Mouse (Mus musculus) midbrain, embryonic 12.5 days (tissue): ENCODE results near the gene Chd1l. TPM values are rescaled to one million over a fixed set of nuclear protein-coding genes. Genes with fewer than 3 reads are reported as not detected.
A peak's percentile ranks its signal among the peaks of the same experiment; 100 is the strongest.

Experiments used
- ATAC-seq: fragments of 200-750 bp; cut with Nextera tagmentation; 2 replicates; pipeline ENCODE4 v1.8.0; 2017; ENCODE audit warnings: low read depth, moderate TSS enrichment, moderate library complexity; ENCODE audit not compliant: low FRiP score
- H3K27ac ChIP-seq: fragments of 300-500 bp; sonication (generic); replicated peaks from 2 replicates; pipeline ENCODE4 v1.5.1; 2016; ENCODE audit warnings: mild to moderate bottlenecking
- H3K27me3 ChIP-seq: fragments of 300-500 bp; sonication (generic); 2 replicates; pipeline ENCODE4 v1.6.1; 2016; ENCODE audit warnings: mild to moderate bottlenecking
- H3K36me3 ChIP-seq: fragments of 300-500 bp; sonication (generic); 2 replicates; pipeline ENCODE4 v1.6.1; 2016
- H3K4me1 ChIP-seq: fragments of 300-500 bp; sonication (generic); 2 replicates; pipeline ENCODE4 v1.6.1; 2016
- H3K4me2 ChIP-seq: fragments of 300-500 bp; sonication (generic); replicated peaks from 2 replicates; pipeline ENCODE4 v1.6.1; 2016; ENCODE audit warnings: mild to moderate bottlenecking, moderate library complexity
- H3K4me3 ChIP-seq: fragments of 300-500 bp; sonication (generic); 2 replicates; pipeline ENCODE4 v1.5.1; 2016; ENCODE audit warnings: mild to moderate bottlenecking
- H3K9ac ChIP-seq: fragments of 300-500 bp; sonication (generic); replicated peaks from 2 replicates; pipeline ENCODE4 v1.6.1; 2016; ENCODE audit warnings: mild to moderate bottlenecking, moderate library complexity
- H3K9me3 ChIP-seq: fragments of 300-500 bp; sonication (generic); 2 replicates; pipeline ENCODE4 v1.6.1; 2016; ENCODE audit warnings: mild to moderate bottlenecking
- WGBS: fragments of 180-500 bp; shearing (Covaris S2); methylation state at CpG from one replicate; pipeline ENCODE4 v1.1.7; 2016; 5-methylcytosine and 5-hydroxymethylcytosine counted together
- polyA plus RNA-seq: library from polyadenylated mRNA; unstranded; fragments of >200 nt; fragmentation: Nextera tagmentation; extraction: Ambion mirVana; gene quantifications from 2 replicates; pipeline ENCODE4 v1.2.1, GENCODE M21; 2016

Gene Chd1l
- polyA plus RNA-seq, 1 experiment from 2014 or later, result 16.4 TPM

- Histone ChIP-seq H3K9me3 (no peaks in the 10 kb centered on the region), H3K4me1 (no peaks in the 10 kb centered on the region), H3K27ac (no peak overlapping the region), H3K36me3 (peaks cover 6% of the 10 kb centered on the region; the same call in 1 of the 2 replicates), H3K9ac (no peak overlapping the region), H3K27me3 (no peaks in the 10 kb centered on the region), H3K4me2 (no peak overlapping the region), H3K4me3 (no peak overlapping the region)
- WGBS, result 92% methylated on average over 5 of the region's 5 CpGs
- ATAC-seq, result no peak
These were observed 45.4 kb downstream of the Chd1l start for GRCm38 (mm10) chr3:97564588-97564987.

- ATAC-seq, result no peak
- H3K27ac ChIP-seq, result no peak overlapping the region
- no peaks in the 10 kb centered on the region for H3K9me3 ChIP-seq
- no peaks in the 10 kb centered on the region for H3K36me3 ChIP-seq
- H3K4me2 ChIP-seq, result no peak overlapping the region
- no peaks in the 10 kb centered on the region for H3K27me3 ChIP-seq
- no peaks in the 10 kb centered on the region for H3K4me1 ChIP-seq
- H3K4me3 ChIP-seq, result no peak overlapping the region
- WGBS, result 89% methylated on average over 5 of the region's 5 CpGs
- H3K9ac ChIP-seq, result no peak overlapping the region
These were observed 51.4 kb downstream of the Chd1l start for GRCm38 (mm10) chr3:97558554-97558953.

GRCm38 (mm10) chr3:97546205-97546604 is 63.8 kb downstream of the Chd1l start:
- no peak overlapping the region for H3K9ac ChIP-seq
- 41% methylated on average over 8 of the region's 8 CpGs for WGBS
- no peaks in the 10 kb centered on the region for H3K9me3 ChIP-seq
- H3K4me2 ChIP-seq, result no peak overlapping the region
- H3K4me1 ChIP-seq, result 0 out of 2 replicates have a peak, but pooled peaks cover 3% of the 10 kb centered on the region
- no peak for ATAC-seq
- H3K36me3 ChIP-seq, result no peaks in the 10 kb centered on the region
- no peak overlapping the region for H3K27ac ChIP-seq
- H3K27me3 ChIP-seq, result no peaks in the 10 kb centered on the region
- H3K4me3 ChIP-seq, result no peak overlapping the region

- Histone ChIP-seq H3K4me2 (no peak overlapping the region), H3K36me3 (no peaks in the 10 kb centered on the region), H3K9ac (no peak overlapping the region), H3K27me3 (no peaks in the 10 kb centered on the region), H3K27ac (no peak overlapping the region), H3K9me3 (no peaks in the 10 kb centered on the region), H3K4me3 (no peak overlapping the region), H3K4me1 (no peaks in the 10 kb centered on the region)
- no peak for ATAC-seq
- WGBS, result 4% methylated on average over 1 of the region's 1 CpGs
These were observed 69.8 kb downstream of the Chd1l start for GRCm38 (mm10) chr3:97540171-97540570.

GRCm38 (mm10) chr3:97538634-97539033 is 71.4 kb downstream of the Chd1l start:
- 58% methylated on average over 1 of the region's 1 CpGs for WGBS
- no peaks in the 10 kb centered on the region for H3K27me3 ChIP-seq
- ATAC-seq, result no peak
- H3K4me1 ChIP-seq, result no peaks in the 10 kb centered on the region
- no peak overlapping the region for H3K27ac ChIP-seq
- H3K9me3 ChIP-seq, result no peaks in the 10 kb centered on the region
- no peak overlapping the region for H3K4me2 ChIP-seq
- no peaks in the 10 kb centered on the region for H3K36me3 ChIP-seq
- no peak overlapping the region for H3K4me3 ChIP-seq
- H3K9ac ChIP-seq, result no peak overlapping the region

DNA sequence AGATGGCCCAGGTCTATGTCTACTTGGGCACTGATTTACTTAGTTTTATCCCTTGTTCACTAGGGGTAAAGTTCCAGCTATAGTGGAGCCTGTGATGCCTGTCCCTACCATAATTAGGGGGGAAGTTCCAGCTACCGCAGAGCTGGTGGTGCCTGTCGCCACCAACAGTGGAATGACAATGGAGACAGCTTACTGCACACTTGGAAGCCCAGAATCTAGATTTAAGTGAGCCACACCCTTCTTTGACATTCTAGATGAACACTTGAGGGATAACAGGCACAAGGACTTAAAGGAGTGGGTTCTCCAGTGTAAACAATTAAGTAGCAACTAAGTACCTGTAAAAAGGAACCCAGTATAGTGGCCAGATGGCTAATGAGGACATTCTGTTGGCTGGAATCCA is 73.0 kb downstream of the Chd1l start:
- H3K9me3 ChIP-seq, result no peaks in the 10 kb centered on the region
- no peak overlapping the region for H3K27ac ChIP-seq
- ATAC-seq, result no peak
- no peaks in the 10 kb centered on the region for H3K36me3 ChIP-seq
- no peaks in the 10 kb centered on the region for H3K4me1 ChIP-seq
- 85% methylated on average over 2 of the region's 2 CpGs for WGBS
- H3K9ac ChIP-seq, result no peak overlapping the region
- H3K27me3 ChIP-seq, result no peaks in the 10 kb centered on the region
- H3K4me3 ChIP-seq, result no peak overlapping the region
- no peak overlapping the region for H3K4me2 ChIP-seq

DNA sequence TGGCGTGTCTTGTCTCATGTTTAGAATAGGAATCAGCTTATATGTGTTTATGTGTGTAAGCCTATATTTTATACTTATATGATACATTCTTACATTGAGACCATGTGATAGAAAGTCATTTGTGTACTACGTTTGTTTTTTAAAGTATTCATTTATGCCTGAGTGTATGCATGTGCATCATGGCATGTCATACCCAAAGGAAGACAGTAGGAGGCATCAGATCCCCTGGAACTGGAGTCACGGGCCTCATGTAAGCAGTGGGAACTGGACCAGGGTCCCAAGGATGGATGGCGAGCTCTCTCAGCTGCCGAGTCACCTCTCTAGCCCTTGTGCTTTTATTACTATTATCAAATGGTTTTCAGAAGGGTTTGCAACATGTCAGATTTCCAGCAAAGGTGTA is 74.3 kb downstream of the Chd1l start:
- no peaks in the 10 kb centered on the region for H3K9me3 ChIP-seq
- H3K27ac ChIP-seq, result no peak overlapping the region
- no peak overlapping the region for H3K4me2 ChIP-seq
- no peak overlapping the region for H3K4me3 ChIP-seq
- H3K27me3 ChIP-seq, result no peaks in the 10 kb centered on the region
- no peak for ATAC-seq
- no peak overlapping the region for H3K9ac ChIP-seq
- H3K36me3 ChIP-seq, result no peaks in the 10 kb centered on the region
- WGBS, result 94% methylated on average over 5 of the region's 5 CpGs
- H3K4me1 ChIP-seq, result no peaks in the 10 kb centered on the region

GRCm38 (mm10) chr3:97525458-97525857 is 84.5 kb downstream of the Chd1l start:
- WGBS, result 77% methylated on average over 8 of the region's 8 CpGs
- H3K4me1 ChIP-seq, result peaks cover 13% of the 10 kb centered on the region
- ATAC-seq, result no peak

GRCm38 (mm10) chr3:97524835-97525234 is 85.2 kb downstream of the Chd1l start:
- peaks cover 13% of the 10 kb centered on the region for H3K4me1 ChIP-seq
- no peaks in the 10 kb centered on the region for H3K36me3 ChIP-seq
- H3K27me3 ChIP-seq, result no peaks in the 10 kb centered on the region
- no peak overlapping the region for H3K27ac ChIP-seq
- ATAC-seq, result no peak
- no peak overlapping the region for H3K4me3 ChIP-seq
- no peak overlapping the region for H3K9ac ChIP-seq
- H3K4me2 ChIP-seq, result no peak overlapping the region
- H3K9me3 ChIP-seq, result no peaks in the 10 kb centered on the region
- 85% methylated on average over 5 of the region's 5 CpGs for WGBS

More at GRCm38 (mm10) chr3:97525458-97525857, 84.5 kb downstream of the Chd1l start:
- Histone ChIP-seq H3K36me3 (no peaks in the 10 kb centered on the region), H3K4me3 (no peak overlapping the region), H3K9me3 (no peaks in the 10 kb centered on the region), H3K27me3 (no peaks in the 10 kb centered on the region), H3K9ac (no peak overlapping the region), H3K4me2 (no peak overlapping the region), H3K27ac (no peak overlapping the region)

DNA sequence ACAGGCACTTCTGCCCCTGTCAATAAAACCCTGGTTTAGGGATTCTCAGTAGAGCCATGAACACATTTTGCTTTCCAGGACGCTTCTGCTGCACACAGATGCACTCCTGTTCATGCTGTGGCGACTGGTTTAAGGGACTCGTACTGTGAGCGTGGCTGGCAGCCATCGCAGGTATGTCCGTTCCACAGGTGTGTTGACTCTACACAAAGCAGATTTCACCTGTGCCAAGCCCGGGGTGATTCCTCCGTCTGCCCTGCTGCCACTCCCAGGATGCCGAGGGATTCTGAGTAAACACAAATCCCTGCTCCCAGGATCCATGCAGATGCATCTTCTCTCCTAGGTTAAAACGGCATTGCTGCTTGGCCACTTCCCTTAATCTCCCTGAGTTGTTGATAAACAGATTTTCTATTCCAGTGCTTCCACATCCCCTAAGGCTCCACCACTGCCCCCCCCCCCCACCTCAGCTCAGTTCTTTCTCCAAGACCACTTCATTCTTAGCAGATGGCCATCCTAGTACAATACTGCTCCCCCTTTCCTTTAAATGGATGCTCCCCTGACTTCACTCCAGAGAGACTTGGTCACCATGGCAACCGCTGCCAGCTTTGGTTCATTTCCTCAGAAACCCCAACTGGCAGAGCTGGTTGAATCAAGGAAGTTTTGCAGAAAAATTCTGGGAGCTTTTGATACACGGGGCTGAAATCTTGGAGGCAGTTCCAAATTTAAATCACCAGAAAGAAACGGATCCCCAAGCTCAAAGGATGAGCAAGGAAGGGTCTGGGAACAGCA is 87.9 kb downstream of the Chd1l start:
- WGBS, result 59% methylated on average over 13 of the region's 13 CpGs
- Histone ChIP-seq H3K9ac (no peak overlapping the region), H3K36me3 (no peaks in the 10 kb centered on the region), H3K4me1 (peaks cover 13% of the 10 kb centered on the region), H3K27me3 (no peaks in the 10 kb centered on the region), H3K9me3 (peaks cover 14% of the 10 kb centered on the region), H3K4me2 (no peak overlapping the region), H3K4me3 (no peak overlapping the region), H3K27ac (peak overlapping the region; percentile 42; the same call in 1 of the 2 replicates)
- ATAC-seq, result peak; percentile 69

GRCm38 (mm10) chr3:97519883-97520282 is 90.1 kb downstream of the Chd1l start:
- no peaks in the 10 kb centered on the region for H3K36me3 ChIP-seq
- H3K4me2 ChIP-seq, result no peak overlapping the region
- no peak overlapping the region for H3K4me3 ChIP-seq
- ATAC-seq, result no peak
- peaks cover 16% of the 10 kb centered on the region for H3K9me3 ChIP-seq
- H3K27ac ChIP-seq, result no peak overlapping the region
- H3K4me1 ChIP-seq, result peaks cover 13% of the 10 kb centered on the region
- no peak overlapping the region for H3K9ac ChIP-seq
- 96% methylated on average over 11 of the region's 11 CpGs for WGBS
- no peaks in the 10 kb centered on the region for H3K27me3 ChIP-seq

DNA sequence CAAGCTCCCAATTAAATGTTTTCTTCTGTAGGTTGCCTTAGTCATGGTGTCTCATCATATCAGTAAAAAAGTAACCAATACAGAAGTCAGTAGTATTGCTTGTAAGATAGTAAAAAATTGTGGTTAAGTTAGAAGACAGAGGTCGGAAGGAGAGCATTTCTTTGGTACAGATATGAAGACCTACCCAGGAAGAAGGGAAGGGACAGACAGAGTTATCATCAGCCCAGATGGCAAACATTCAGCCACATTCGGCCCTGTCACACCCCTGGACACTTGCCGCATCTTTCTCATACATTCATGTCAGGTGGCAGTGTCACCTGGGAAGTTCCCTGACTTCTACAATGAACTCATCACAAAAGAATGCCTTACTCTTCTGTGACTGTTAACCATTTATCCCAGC is 97.7 kb downstream of the Chd1l start:
- no peaks in the 10 kb centered on the region for H3K4me1 ChIP-seq
- no peak for ATAC-seq
- H3K4me3 ChIP-seq, result no peak overlapping the region
- H3K4me2 ChIP-seq, result no peak overlapping the region
- 90% methylated on average over 3 of the region's 3 CpGs for WGBS
- H3K36me3 ChIP-seq, result no peaks in the 10 kb centered on the region
- H3K9me3 ChIP-seq, result peaks cover 3% of the 10 kb centered on the region; the same call in 1 of the 2 replicates
- H3K27me3 ChIP-seq, result no peaks in the 10 kb centered on the region
- no peak overlapping the region for H3K9ac ChIP-seq
- H3K27ac ChIP-seq, result no peak overlapping the region
